Mouse (Mus musculus): Measurements from ENCODE around the gene Prpf6.

GRCm38 (mm10) chr2:181673501-181673900, 81.8 kb downstream of the Prpf6 start:
- TF ChIP-seq POLR2A (IDR thresholded peaks at IDR 0.05; ENCODE audit: low read depth, low read length) = no peak
- no peak for TF ChIP-seq CTCF (IDR thresholded peaks at IDR 0.05; ENCODE audit: extremely low read depth, insufficient read length, insufficient replicate concordance, low read depth, low read length)

Measured in small intestine, adult 2 months (tissue).